Mouse (Mus musculus): ENCODE data around the gene Krt26.

DNA sequence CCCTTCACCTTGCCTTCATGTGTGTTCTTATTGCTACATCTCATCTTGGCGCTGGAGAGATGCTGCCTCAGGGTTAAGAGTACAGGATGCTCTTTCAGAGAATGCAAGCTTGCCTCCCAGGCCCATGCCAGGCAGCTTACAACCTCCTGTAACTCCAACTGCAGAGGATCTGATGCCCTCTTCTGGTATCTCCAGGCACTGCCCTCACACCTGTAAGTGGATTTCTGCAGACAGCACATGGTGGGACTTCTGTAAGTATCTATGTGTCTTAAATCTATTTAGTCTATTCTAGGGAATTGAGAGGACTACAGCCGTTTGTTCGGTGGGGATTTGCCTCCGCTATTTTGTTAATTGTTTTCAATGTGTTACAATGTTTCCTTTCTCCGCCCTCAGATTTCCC, 44.9 kb downstream of the Krt26 start:
- no peak for TF ChIP-seq CTCF (IDR thresholded peaks at IDR 0.05; ENCODE audit: borderline replicate concordance, insufficient read depth, low read length)
- TF ChIP-seq POLR2A (IDR thresholded peaks at IDR 0.05; ENCODE audit: low read depth, low read length): no peak

All from embryonic fibroblast, embryonic 13.5 days (primary cell).